Mouse (Mus musculus) thymus, adult 2 months (tissue): ENCODE measurements around the gene Gm5426. TPM values are rescaled to one million over a fixed set of nuclear protein-coding genes. Genes with fewer than 3 reads are reported as not detected.

Source experiments
- DNase-seq: peaks from one replicate; pipeline ENCODE4 v3.0.0; 2021
- H3K27ac ChIP-seq: fragments of 200-500 bp; 2 replicates; pipeline ENCODE4 v1.5.1; 2012; ENCODE audit warnings: low read length, control low read depth; ENCODE audit not compliant: control insufficient read depth, insufficient read depth
- H3K27me3 ChIP-seq: fragments of 200-500 bp; 2 replicates; pipeline ENCODE4 v1.6.1; 2012; ENCODE audit warnings: mild to moderate bottlenecking, low read length, moderate library complexity, mixed read lengths; ENCODE audit not compliant: control insufficient read depth, insufficient read depth
- H3K36me3 ChIP-seq: fragments of 200-500 bp; 2 replicates; pipeline ENCODE4 v1.6.1; 2012; ENCODE audit warnings: mild to moderate bottlenecking, low read length, moderate library complexity; ENCODE audit not compliant: control insufficient read depth, insufficient read depth
- H3K4me1 ChIP-seq: fragments of 200-500 bp; replicated peaks from 2 replicates; pipeline ENCODE4 v1.6.1; 2012; ENCODE audit warnings: low read length; ENCODE audit not compliant: control insufficient read depth, insufficient read depth
- H3K4me3 ChIP-seq: fragments of 200-500 bp; 2 replicates; pipeline ENCODE4 v1.5.1; 2012; ENCODE audit warnings: mild to moderate bottlenecking, low read length, control low read depth, moderate library complexity; ENCODE audit not compliant: control insufficient read depth, insufficient read depth
- CTCF ChIP-seq: fragments of 200-500 bp; IDR thresholded peaks from 2 replicates; pipeline ENCODE4 v1.5.1; 2012; ENCODE audit warnings: mild to moderate bottlenecking, control low read depth, low read length, moderate library complexity, borderline replicate concordance; ENCODE audit not compliant: control insufficient read depth, poor library complexity, insufficient read depth; ENCODE audit errors: extremely low read depth
- POLR2A ChIP-seq: fragments of 200-500 bp; IDR thresholded peaks from 2 replicates; pipeline ENCODE4 v1.6.1; 2012; ENCODE audit warnings: mild to moderate bottlenecking, low read length, control low read depth, moderate library complexity; ENCODE audit not compliant: control insufficient read depth, poor library complexity, insufficient read depth; ENCODE audit errors: extremely low read depth
- WGBS: fragments of 180-500 bp; shearing (Covaris S2); methylation state at CpG from one replicate; pipeline ENCODE4 v1.1.7; 2018; 5-methylcytosine and 5-hydroxymethylcytosine counted together
- polyA plus RNA-seq: library from polyadenylated mRNA; depleted of rRNA; stranded (reverse); fragments of >200 nt; gene quantifications from 2 replicates; pipeline ENCODE4 v1.2.3, GENCODE M21; 2012

Gm5426 gene
- polyA plus RNA-seq, 1 experiment = not detected

- 91% methylated on average over 5 of the region's 5 CpGs for WGBS
- H3K36me3 ChIP-seq = no peaks in the 10 kb centered on the region
- H3K27me3 ChIP-seq = no peaks in the 10 kb centered on the region
- H3K4me1 ChIP-seq = no peaks in the 10 kb centered on the region
- no peak overlapping the region for H3K4me3 ChIP-seq
- H3K27ac ChIP-seq = no peak overlapping the region
- DNase-seq = no peak
- TF ChIP-seq POLR2A (no peak), CTCF (no peak)
Observed at GRCm38 (mm10) chr10:96153315-96153714, 16.9 kb downstream of the Gm5426 start.

GRCm38 (mm10) chr10:96162975-96163706 lies 26.7 kb downstream of the Gm5426 start:
- H3K36me3 ChIP-seq = no peaks in the 10 kb centered on the region
- WGBS = 94% methylated on average over 7 of the region's 7 CpGs
- no peaks in the 10 kb centered on the region for H3K27me3 ChIP-seq
- H3K4me3 ChIP-seq = no peak overlapping the region
- DNase-seq = no peak
- no peak overlapping the region for H3K27ac ChIP-seq
- no peaks in the 10 kb centered on the region for H3K4me1 ChIP-seq
- TF ChIP-seq CTCF (no peak), POLR2A (no peak)

GRCm38 (mm10) chr10:96163791-96164190 lies 27.4 kb downstream of the Gm5426 start:
- 95% methylated on average over 4 of the region's 4 CpGs for WGBS
- Histone ChIP-seq H3K36me3 (no peaks in the 10 kb centered on the region), H3K27ac (no peak overlapping the region), H3K4me3 (no peak overlapping the region), H3K27me3 (no peaks in the 10 kb centered on the region), H3K4me1 (no peaks in the 10 kb centered on the region)
- DNase-seq = no peak
- TF ChIP-seq CTCF = no peak
- TF ChIP-seq POLR2A = no peak

- no peak overlapping the region for H3K4me3 ChIP-seq
- WGBS = 87% methylated on average over 4 of the region's 4 CpGs
- no peaks in the 10 kb centered on the region for H3K36me3 ChIP-seq
- TF ChIP-seq POLR2A = no peak
- no peak for TF ChIP-seq CTCF
- DNase-seq = no peak
- no peak overlapping the region for H3K27ac ChIP-seq
- no peaks in the 10 kb centered on the region for H3K27me3 ChIP-seq
- H3K4me1 ChIP-seq = no peaks in the 10 kb centered on the region
Observed at GRCm38 (mm10) chr10:96165260-96165659, 28.9 kb downstream of the Gm5426 start.

- Histone ChIP-seq H3K4me3 (no peak overlapping the region), H3K4me1 (no peaks in the 10 kb centered on the region; the same call in 1 of the 2 replicates)
- 95% methylated on average over 4 of the region's 4 CpGs for WGBS
Observed at GRCm38 (mm10) chr10:96168998-96169397, 32.6 kb downstream of the Gm5426 start.

GRCm38 (mm10) chr10:96171546-96171945 lies 35.1 kb downstream of the Gm5426 start:
- Histone ChIP-seq H3K27me3 (no peaks in the 10 kb centered on the region), H3K4me3 (no peak overlapping the region), H3K36me3 (no peaks in the 10 kb centered on the region), H3K4me1 (no peaks in the 10 kb centered on the region; the same call in 1 of the 2 replicates), H3K27ac (no peak overlapping the region)
- DNase-seq = no peak
- no peak for TF ChIP-seq CTCF

More at GRCm38 (mm10) chr10:96168998-96169397, 32.6 kb downstream of the Gm5426 start:
- Histone ChIP-seq H3K36me3 (no peaks in the 10 kb centered on the region), H3K27ac (no peak overlapping the region), H3K27me3 (no peaks in the 10 kb centered on the region)
- no peak for DNase-seq
- TF ChIP-seq CTCF (no peak), POLR2A (no peak)
